Mouse (Mus musculus): ENCODE measurements around the gene Loxl3. TPM values are rescaled to one million over a fixed set of nuclear protein-coding genes. Genes with fewer than 3 reads are reported as not detected.
A peak's percentile ranks its signal among the peaks of the same experiment; 100 is the strongest.

Gene Loxl3
- total RNA-seq, 4 experiments from 2014 or later, result 2.5 to 4.7 (median 3.2) TPM

DNA sequence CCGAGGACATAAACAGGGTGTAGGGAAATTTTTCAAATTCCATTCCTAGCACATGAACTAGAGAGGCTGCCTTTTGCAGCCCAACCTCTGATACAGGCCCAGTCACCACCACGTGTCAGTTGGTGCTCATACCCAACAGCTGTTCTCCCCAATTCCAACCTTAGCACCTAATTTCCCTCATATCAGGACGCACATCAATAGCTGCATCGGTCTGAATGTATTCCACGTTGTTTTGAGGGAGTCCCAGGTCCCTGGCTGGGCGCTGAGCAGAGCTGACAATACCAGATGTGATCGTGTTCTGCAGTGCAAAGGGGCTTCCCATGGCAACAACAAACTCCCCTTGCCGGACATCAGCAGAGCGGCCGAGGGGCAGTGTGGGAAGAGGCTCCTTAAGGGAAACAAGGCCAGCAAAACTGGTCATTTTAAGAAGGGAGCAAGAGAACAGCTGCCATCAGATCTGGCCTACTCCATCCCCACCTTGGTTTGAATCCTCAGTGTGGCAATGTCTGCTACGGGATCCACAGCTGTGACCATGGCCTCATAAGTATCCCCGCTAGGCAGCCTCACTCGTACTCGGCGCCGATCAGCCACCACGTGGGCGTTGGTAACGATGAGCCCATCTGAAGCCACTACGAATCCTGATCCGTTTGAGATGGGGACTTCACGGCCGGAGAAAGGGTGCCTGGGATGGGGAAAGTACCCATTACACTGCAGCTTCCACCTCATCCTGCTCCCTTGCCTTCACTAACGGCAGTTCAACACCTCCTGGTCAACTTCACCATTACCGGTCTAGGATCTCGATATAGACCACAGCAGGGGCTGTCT lies 19.4 kb downstream of the Loxl3 start:
- peak; percentile 41 to 51 for DNase-seq (ENCODE audit: low spot score in 2 of 2)

DNA sequence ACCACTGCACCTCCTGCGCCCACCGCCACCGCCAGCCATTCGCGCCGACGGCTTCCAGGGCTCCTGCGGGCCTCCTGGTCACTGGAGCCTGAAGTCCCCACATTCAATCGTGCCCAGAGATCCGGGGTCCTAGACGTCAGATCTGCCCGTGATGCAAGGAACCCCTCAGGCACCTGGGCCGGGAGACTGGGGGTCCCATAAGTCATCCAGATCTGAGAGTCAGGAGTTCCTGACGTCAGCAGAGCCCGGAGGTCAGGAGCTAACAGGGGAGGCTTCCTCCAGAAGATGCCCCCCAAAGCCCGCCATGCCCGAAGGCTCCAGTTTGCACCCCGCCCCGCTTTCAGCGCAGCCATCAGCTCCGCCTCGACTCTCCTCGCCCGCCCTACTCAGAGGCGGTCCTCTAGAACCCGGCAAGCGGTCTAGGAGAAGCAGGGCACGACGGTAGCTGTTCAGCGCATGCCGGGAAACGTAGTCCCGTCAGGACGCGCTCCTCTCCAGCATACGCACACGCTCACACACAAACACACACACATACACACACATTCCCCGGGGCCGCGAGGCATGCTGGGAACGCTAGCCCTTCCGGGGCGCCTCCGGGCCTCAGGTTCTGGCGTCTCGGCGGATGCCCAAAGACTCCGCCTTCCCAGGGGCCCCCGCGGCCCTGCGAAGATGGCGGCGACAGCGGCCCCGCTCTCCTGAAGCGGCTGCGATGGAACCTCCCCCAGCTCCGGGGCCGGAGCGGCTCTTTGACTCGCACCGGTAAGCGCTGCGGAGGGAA lies 20.3 kb downstream of the Loxl3 start, which contains the start of gene Aup1:
Aup1 (plus strand) TSS at position 448 of the 778 bp plus-strand sequence.
- DNase-seq (ENCODE audit: low spot score in 2 of 2), result peak; percentile 96 to 97

- DNase-seq (ENCODE audit: low spot score in 2 of 2), result no peak
Observed at GRCm38 (mm10) chr6:83054871-83055431, 21.0 kb downstream of the Loxl3 start, which contains the start of gene Htra2. Gene Htra2, minus strand, starts transcription at chr6:83055273.

DNA sequence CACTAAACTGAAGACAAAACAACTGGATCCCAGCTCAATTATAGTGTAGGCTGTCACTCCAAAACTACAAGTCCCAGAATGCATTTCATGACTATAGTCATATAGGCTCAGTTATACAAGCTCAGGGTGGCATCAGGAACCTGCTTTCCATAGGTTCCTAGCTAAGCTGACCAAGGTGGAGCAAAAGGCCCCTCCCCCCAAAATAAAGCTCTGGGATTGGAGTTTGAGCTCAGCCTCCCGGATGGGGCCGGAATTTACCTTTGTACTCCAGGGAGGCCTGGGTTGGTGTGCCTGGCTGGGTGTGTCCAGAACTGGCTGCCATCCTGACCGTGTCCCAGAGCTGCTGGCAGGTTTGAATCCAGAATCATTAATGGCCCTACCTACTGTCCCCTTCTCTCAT lies 23.8 kb downstream of the Loxl3 start, which contains the start of gene Dqx1:
Dqx1 (plus strand) TSS at position 55 of the 400 bp plus-strand sequence.
- no peak for DNase-seq (ENCODE audit: low spot score in 2 of 2)

DNA sequence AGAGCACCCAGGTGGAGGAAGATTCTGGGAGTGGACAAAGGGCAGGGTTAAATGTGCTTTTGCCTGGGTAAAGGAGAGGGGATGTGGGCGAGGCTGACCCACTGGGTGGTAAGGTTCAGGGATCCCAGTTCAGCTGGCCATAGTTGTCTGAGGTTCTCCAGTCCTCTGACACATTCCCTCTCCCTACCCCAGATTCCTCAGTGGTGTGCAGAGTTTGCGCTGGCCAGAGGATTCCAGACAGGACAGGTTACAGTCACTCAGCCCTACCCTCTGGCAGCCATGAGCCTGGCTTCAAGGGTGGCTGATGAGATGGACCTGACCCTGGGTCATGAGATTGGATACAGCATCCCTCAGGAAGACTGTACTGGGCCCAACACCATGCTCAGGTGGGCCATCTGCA lies 24.8 kb downstream of the Loxl3 start:
- DNase-seq (ENCODE audit: low spot score in 2 of 2), result no peak

GRCm38 (mm10) chr6:83065995-83066394 lies 32.0 kb downstream of the Loxl3 start:
- DNase-seq (ENCODE audit: low spot score in 2 of 2), result no peak

DNA sequence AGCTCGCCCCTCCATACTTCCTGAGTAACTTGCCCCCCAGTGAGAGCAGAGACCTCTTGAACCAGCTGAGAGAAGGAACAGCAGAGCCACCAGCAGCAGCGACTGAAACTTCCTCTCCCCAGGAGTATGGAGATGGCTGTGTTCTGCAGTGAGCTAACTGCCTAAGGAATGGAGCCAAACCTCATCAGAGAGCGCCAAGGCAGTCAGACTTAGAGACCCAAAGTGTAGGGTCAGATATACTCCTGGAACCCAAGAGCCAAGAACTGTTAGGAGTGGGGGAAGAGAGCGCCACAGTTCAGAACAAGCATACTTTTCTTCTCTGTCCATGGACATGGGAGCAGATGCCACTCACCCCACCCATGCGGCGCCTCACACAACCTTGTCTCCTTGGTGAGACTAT lies 32.5 kb downstream of the Loxl3 start:
- no peak for DNase-seq (ENCODE audit: low spot score in 2 of 2)

GRCm38 (mm10) chr6:83068221-83068620 lies 34.2 kb downstream of the Loxl3 start:
- DNase-seq (ENCODE audit: low spot score in 2 of 2), result no peak

DNA sequence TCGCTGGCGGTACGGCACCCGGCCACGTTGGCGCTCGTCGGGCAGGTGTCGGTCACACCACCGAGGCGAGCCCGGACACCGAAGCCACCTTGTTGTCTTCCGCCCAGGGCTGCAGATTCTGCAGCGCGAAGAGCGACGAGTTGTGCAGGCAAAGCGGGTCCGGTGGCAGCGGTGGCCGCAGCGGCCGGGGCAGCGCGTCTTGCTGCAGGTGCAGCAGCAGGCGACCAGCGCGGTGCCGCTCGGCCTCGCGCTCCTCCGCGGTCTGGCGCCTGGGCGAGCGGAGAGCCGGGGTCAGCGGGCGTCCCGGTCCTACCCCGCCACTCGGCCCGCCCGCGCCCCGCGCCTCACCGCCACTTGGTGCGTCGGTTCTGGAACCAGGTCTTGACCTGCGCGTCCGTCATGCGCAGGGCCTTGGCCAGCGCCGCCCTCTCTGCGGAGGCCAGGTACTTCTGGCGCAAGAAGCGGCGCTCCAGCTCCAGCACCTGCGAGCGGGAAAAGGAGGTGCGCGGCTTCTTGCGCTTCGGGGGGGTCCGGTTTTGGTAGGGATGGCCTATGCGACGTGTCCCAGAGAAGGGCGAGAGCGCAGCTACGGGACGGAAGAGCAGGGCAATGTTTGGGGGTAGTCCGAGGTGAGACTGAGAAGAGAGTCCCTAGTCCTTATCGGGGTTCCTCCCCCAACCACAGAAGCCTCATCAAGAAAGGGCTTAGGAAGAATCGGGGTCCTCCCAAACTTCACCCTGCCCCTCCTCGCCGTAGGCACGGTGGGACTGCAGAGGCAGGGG lies 34.9 kb downstream of the Loxl3 start:
- DNase-seq (ENCODE audit: low spot score in 2 of 2), result no peak

DNA sequence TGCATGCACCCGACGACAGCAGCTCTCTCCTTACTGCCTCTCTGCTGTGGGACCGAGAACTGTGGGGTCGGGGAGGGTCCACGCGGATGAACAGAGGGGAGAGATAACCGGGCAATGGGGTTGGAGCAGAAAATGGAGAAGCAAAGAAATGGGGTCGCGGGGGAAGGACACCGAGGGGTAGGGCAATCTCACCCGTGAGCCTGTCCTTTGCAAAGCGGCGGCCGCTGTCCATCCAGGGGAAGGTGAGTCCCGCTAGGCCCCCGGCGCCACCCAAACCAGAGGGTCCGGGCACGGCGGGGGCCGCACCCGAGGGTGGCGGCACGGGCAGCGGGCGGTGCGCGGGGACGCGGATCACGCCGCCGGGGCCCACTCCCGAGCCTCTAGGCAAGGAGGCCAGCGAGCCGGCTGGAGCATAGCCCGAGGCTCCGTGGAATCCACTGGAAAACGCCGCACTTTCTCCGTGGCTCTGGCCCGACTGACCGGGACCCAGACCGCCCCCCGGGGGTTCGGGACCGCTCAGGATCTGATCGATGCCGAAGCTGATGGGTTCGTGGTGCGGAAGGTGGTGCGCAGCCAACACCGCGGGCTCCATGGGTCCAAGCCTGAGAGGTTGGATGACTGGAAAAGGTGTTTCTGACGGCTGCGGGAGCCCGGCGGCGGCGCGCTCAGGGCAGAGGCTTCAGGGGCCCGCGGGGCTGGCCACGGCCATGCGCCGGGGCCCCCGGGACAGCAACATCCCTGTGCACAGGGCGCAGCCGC lies 35.7 kb downstream of the Loxl3 start:
- no peak for DNase-seq (ENCODE audit: low spot score in 2 of 2)

DNA sequence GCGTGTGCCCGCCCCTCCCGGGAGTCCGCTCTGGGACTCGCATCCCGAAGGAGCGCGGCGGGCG lies 36.1 kb downstream of the Loxl3 start, which contains the start of gene Tlx2:
Tlx2 (minus strand) TSS at position 47 of the 64 bp plus-strand sequence.
- no peak for DNase-seq (ENCODE audit: low spot score in 2 of 2)

- DNase-seq (ENCODE audit: low spot score in 2 of 2), result peak in 1 of 2 experiments; percentile 22
Observed at GRCm38 (mm10) chr6:83070311-83071219, 36.6 kb downstream of the Loxl3 start.

DNA sequence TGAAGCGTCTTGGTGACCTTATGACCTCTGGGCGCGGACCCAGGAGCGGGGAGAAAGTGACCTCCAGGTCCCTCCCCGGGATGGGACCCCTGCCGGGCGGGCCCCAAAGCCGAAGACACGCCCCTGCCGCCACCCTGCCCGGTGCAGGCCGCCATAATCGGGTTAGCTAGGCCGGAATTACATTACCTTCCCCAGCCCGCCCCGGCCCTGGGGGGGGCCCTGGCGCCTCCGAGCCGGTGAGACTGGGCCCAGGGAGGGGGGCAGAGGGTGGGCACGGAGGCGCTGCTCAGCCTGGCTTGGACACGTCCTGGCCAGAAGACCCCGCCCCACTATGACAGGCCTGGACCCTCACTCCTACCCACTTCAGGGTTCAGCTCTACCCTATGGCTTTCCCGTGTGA lies 37.2 kb downstream of the Loxl3 start:
- DNase-seq (ENCODE audit: low spot score in 2 of 2), result no peak

DNA sequence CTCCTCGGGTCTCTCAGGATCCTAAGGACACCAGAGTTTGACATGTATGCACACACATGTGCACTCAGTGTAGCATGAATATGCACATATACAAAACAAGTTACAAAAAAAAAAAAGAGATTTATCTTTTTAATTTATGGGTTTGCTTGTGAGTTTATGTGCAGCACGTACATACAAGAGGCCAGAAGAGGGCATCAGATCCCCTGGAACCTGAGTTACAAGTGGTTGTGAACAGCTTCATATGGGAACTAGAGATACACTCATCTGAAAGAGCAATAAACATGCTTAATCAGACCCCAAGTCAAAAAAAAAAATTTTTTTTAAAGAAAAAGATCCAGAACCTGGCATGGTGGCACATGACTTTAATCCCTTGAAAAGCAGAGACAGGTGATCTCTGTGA lies 41.0 kb downstream of the Loxl3 start:
- DNase-seq (ENCODE audit: low spot score in 2 of 2), result no peak

DNA sequence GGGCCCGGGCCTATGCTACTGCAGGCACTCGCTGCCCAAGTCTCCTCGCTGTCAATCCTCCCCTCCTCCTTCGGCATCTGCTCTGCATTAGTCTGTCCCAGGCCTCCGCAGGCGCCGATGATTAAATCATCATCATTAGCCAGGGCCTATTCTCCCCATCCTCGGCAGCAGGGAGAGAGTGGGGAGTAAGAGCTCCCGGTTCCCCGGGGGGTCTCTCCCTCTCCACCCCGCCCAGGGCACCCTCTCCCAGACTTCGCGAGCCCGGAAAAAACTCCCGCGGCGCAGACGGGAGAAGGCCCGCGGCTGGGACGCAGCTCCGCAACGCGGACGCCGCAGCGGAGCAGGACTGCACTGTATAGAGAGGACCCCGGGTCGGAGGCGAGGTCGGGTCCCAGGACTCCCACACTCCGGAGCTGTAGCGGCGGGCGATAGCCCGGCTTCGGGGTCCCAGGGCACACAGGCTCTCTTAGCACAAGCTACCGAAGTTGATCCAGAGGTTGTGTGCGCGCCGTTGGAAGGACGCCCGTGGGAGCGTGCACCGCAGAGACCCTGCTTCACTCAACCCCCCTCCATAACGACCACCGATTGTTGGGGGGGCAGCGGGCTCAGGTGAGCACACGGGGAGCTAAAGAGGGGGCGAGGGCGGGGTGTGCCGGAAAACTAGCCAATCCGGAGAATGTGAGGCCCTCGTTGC lies 43.8 kb downstream of the Loxl3 start, which contains the start of gene Pcgf1:
Pcgf1 (plus strand) TSS at position 240 of the 694 bp plus-strand sequence.
- peak; percentile 54 to 57 for DNase-seq (ENCODE audit: low spot score in 2 of 2)

DNA sequence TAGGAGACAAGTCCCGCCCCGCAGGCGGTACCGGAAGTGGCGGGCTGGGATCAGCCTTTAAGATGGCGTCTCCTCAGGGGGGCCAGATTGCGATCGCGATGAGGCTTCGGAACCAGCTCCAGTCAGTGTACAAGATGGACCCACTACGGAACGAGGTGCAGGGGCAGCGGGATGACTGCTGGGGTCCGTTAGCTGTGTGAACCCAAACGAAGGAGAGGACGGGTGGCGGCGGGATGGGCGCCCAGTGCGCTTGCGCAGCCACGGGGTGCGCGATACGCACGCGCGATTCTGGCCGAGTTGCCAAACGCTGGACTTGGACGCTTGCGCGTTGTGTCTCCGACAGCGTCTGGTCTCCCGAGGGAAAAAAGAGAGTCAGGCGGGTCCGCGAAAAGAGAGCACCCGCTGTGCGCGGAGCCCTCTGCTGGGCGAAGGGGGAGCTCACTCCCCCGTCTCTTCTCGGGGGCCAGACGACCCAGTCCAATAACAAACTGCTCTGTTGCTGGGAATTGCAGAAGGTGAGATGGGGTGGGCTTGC lies 44.4 kb downstream of the Loxl3 start:
- DNase-seq (ENCODE audit: low spot score in 2 of 2), result peak; percentile 97 to 100

- DNase-seq (ENCODE audit: low spot score in 2 of 2), result no peak
Observed at GRCm38 (mm10) chr6:83080210-83080609, 46.2 kb downstream of the Loxl3 start.

- DNase-seq (ENCODE audit: low spot score in 2 of 2), result no peak
Observed at GRCm38 (mm10) chr6:83083497-83083896, 49.5 kb downstream of the Loxl3 start.

DNA sequence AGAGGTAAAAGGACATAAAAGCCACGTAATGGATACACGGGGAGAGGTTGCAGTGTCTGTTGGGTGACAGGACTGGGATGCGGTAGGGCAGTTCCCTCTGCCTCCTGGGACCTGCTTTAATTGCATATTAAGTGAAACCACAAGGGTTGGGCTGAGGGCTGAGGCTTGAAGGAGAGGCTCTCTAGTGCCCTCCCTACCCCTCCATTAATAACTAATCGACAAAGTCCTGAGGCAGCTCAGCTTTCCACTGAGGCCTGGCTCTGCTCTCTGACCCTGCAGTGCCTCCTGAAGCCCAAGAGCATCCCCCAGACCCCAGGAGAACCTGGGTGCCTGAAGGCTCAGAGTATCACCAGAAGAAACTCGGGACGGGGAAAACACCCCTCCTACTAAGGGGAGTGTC lies 50.5 kb downstream of the Loxl3 start:
- no peak for DNase-seq (ENCODE audit: low spot score in 2 of 2)
